Mouse (Mus musculus) B cell, adult 67 days (primary cell): Measurements from ENCODE around the gene March8. TPM values are rescaled to one million over a fixed set of nuclear protein-coding genes. Genes with fewer than 3 reads are reported as not detected.

Experiments
- total RNA-seq, 2 experiments: library from RNA; stranded (reverse); gene quantifications; 4 replicates each; pipeline ENCODE4 v1.2.4; 2023

March8 gene
- total RNA-seq, result 1 to 10 TPM in 1 of 2 experiments, under 1 TPM in 1; 0.93 to 3.2 TPM

DNA sequence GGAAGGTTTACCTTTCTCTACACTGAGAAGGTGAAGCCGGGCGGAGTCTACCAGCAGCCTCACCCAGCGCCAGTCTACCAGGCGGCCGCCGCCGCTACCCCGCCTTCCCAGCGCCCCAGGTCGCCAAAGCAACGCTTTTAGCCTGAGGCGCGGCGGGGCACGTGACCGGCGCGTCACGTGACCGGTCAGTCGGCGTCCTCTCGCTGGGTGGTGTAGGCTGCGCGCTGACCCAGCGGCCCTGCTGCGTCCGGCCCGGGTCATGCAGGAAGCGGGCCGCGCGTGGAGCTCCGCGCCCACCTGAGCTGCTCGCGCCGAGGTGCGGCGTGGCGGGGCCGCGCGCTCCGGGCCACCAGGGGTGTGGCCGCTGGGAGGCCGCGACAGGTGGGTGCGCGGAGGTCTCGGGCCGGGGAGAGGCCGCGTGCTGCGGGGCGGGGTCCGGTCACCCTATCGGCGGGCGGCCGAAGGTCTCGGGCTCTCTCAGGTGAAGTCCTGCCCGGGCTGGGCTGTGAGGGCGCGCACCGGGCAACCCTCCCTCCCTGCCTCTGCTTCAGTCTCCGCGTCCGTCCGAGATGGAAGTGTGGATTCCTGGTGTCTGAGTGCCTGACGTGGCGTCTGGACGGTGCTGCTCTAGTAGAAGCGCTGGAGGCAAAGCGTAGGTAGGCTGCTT, at the start of gene March8:
Gene March8 (plus strand): TSS at position 190 of the 667 bp plus-strand sequence.

Other genes with a start within 250 kb of the March8 start
- gene Tmcc1, start 144.5 kb upstream of the March8 start, total RNA-seq, result 10 to 100 TPM; 36.9 to 41.2 TPM
- 100 to 1,000 TPM; 134 to 140 TPM for gene Washc2, start 130.0 kb upstream of the March8 start, total RNA-seq
- 1 to 10 TPM; 2.1 to 2.9 TPM for gene Zfand4, start 73.8 kb upstream of the March8 start, total RNA-seq
- gene Alox5, start 123.2 kb downstream of the March8 start, total RNA-seq, result not detected
- gene Olfr211, start 151.1 kb downstream of the March8 start, total RNA-seq, result not detected
- under 1 TPM in 1 of 2 experiments, not detected in 1; 0.21 TPM for gene Olfr212, start 168.5 kb downstream of the March8 start, total RNA-seq
- gene Olfr213, start 200.4 kb downstream of the March8 start, total RNA-seq, result not detected
- 1 to 10 TPM; 4.2 to 5.9 TPM for gene Gm5580, start 213.1 kb downstream of the March8 start, total RNA-seq
- gene Olfr214, start 216.2 kb downstream of the March8 start, total RNA-seq, result not detected
- not detected for gene Olfr215, start 246.2 kb downstream of the March8 start, total RNA-seq